Mouse (Mus musculus) liver, embryonic 14.5 days (tissue): ENCODE results near the gene Csf2rb. TPM values are rescaled to one million over a fixed set of nuclear protein-coding genes. Genes with fewer than 3 reads are reported as not detected.
"Not testable (repeated sequence)": the region's sequence is repeated elsewhere in the genome, so short reads cannot be mapped to it uniquely, and the experiment has no call there.

ENCODE experiments used
- ATAC-seq: fragments of 200-750 bp; cut with Nextera tagmentation; 2 replicates; pipeline ENCODE4 v1.8.0; 2017; ENCODE audit warnings: moderate number of reproducible peaks, mild to moderate bottlenecking, moderate library complexity; ENCODE audit not compliant: insufficient read depth
- DNase-seq, 3 experiments: peaks; one replicate each; pipeline ENCODE4 v3.0.0-alpha.2; 2012 to 2013; ENCODE audit warnings: low read depth in 3 of 3, low spot score in 3 of 3
- H3K27ac ChIP-seq: fragments of 300-500 bp; sonication (generic); 2 replicates; pipeline ENCODE4 v1.5.1; 2014; ENCODE audit warnings: moderate library complexity, mild to moderate bottlenecking, control low read depth, inconsistent platforms
- H3K27me3 ChIP-seq: fragments of 300-500 bp; sonication (generic); 2 replicates; pipeline ENCODE4 v1.6.1; 2014; ENCODE audit warnings: mild to moderate bottlenecking, low read length, moderate library complexity; ENCODE audit not compliant: control insufficient read depth, insufficient read depth
- H3K36me3 ChIP-seq: fragments of 300-500 bp; sonication (generic); replicated peaks from 2 replicates; pipeline ENCODE4 v1.6.1; 2014; ENCODE audit warnings: low read depth; ENCODE audit not compliant: control insufficient read depth, insufficient read depth
- H3K4me1 ChIP-seq, 2 experiments: fragments of 200-500 bp in 1 of 2; fragments of 300-500 bp in 1 of 2; sonication (generic) in 1 of 2; replicated peaks; 2 replicates each; pipeline ENCODE4 v1.6.1; 2012 to 2014; ENCODE audit warnings: antibody characterized with exemption in 1 of 2, inconsistent platforms in 1 of 2, low read length in 1 of 2; ENCODE audit not compliant: control insufficient read depth in 2 of 2, insufficient read depth in 2 of 2
- H3K4me2 ChIP-seq: fragments of 300-500 bp; sonication (generic); 2 replicates; pipeline ENCODE4 v1.6.1; 2014; ENCODE audit warnings: low read depth, mild to moderate bottlenecking, control low read depth, moderate library complexity
- H3K4me3 ChIP-seq, 2 experiments: fragments of 200-500 bp in 1 of 2; fragments of 300-500 bp in 1 of 2; sonication (generic) in 1 of 2; 2 replicates each; pipeline ENCODE4 v1.5.1; 2012 to 2014; ENCODE audit warnings: low read depth in 2 of 2, low read length in 2 of 2, mild to moderate bottlenecking in 2 of 2, control low read depth in 1 of 2, inconsistent platforms in 1 of 2, moderate library complexity in 1 of 2; ENCODE audit not compliant: insufficient read depth in 1 of 2
- H3K9ac ChIP-seq: fragments of 300-500 bp; sonication (generic); replicated peaks from 2 replicates; pipeline ENCODE4 v1.6.1; 2014; ENCODE audit warnings: mild to moderate bottlenecking, control low read depth, moderate library complexity
- H3K9me3 ChIP-seq: fragments of 300-500 bp; sonication (generic); 2 replicates; pipeline ENCODE4 v1.6.1; 2016; ENCODE audit warnings: low read length, mixed read lengths; ENCODE audit not compliant: control insufficient read depth
- CTCF ChIP-seq: IDR thresholded peaks from 2 replicates; pipeline ENCODE4 v1.5.1; 2016; ENCODE audit warnings: antibody characterized with exemption, low read depth, control low read depth
- EP300 ChIP-seq: IDR thresholded peaks from 2 replicates; pipeline ENCODE4 v1.6.1; 2016; ENCODE audit warnings: antibody characterized with exemption, low read depth
- WGBS: fragments of 180-500 bp; shearing (Covaris S2); extraction: QIAGEN DNeasy Blood & Tissue Kit; methylation state at CpG from one replicate; pipeline ENCODE4 v1.1.7; 2014; ENCODE audit not compliant: insufficient replicate concordance; 5-methylcytosine and 5-hydroxymethylcytosine counted together
- polyA plus RNA-seq, 2 experiments: library from polyadenylated mRNA; depleted of rRNA in 1 of 2; stranded (reverse) in 1 of 2; unstranded in 1 of 2; fragments of >200 nt; fragmentation: Nextera tagmentation in 1 of 2; extraction: Ambion mirVana in 1 of 2; gene quantifications; 2 replicates each; pipeline versions ENCODE4 v1.2.1 to v1.2.3; 2012 to 2014

Csf2rb gene
- polyA plus RNA-seq, 2 experiments = 4.5 to 5.9 TPM

DNA sequence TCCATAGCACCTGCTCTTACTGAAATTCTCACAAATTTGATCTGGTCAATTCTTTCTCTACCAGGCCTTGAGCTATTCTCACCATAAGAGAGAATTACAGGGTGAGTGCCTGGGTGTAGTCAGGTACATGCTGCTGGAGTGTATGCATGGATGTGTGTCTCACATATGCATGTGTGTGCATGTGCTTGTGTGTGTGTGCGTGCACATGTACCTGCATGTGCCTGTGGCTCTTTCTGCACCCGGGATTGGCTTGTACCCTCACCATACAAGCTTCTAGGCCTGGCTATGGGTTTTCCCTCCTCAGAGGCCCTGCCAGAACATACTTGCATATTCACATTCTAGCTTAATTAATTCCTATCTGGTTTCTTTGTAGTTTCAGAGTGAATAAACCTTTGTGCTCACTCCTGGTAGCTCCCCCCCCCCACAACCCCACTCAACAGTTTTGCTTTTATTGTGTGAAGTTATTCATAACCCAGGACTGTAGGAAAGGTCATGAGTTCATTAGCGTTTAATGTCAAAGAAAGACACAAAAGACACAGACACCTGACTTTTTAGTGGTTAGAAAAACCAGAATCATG, 3.1 kb downstream of the Csf2rb start:
- Histone ChIP-seq H3K27me3 (no peaks in the 10 kb centered on the region), H3K4me2 (no peak overlapping the region), H3K9ac (no peak overlapping the region), H3K4me3 (no peak overlapping the region), H3K36me3 (no peaks in the 10 kb centered on the region), H3K9me3 (no peaks in the 10 kb centered on the region), H3K27ac (no peak overlapping the region), H3K4me1 (no peaks in the 10 kb centered on the region)
- 61% methylated on average over 3 of the region's 3 CpGs for WGBS
- no peak for TF ChIP-seq EP300
- TF ChIP-seq CTCF = no peak
- DNase-seq (no peak), ATAC-seq (no peak)

GRCm38 (mm10) chr15:78329972-78330371, 4.4 kb downstream of the Csf2rb start:
- 26% methylated on average over 6 of the region's 6 CpGs for WGBS
- H3K27me3 ChIP-seq, H3K4me2 ChIP-seq, H3K4me3 ChIP-seq, DNase-seq, H3K9me3 ChIP-seq, H3K36me3 ChIP-seq, H3K9ac ChIP-seq, H3K27ac ChIP-seq, H3K4me1 ChIP-seq, ATAC-seq: not testable (repeated sequence)

DNA sequence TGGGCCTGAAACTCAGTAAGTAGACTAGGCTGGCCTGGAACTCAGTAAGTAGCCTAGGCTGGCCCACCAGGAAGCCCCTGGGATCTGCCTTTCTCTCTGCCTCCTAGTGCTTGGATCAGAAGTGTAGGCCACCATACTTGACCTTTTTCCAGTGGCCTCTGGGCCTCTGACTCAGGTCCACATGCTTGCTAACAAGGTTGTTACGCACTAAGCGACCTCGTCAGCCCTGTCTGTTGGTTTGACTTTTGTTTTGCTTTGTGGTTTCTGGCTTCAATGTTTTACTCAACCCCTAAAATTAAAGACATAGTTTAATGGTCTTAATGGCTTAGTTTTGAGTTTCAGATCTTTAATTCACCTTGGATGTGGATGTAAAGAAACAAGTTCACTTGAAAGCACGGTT, 5.2 kb downstream of the Csf2rb start:
- H3K4me2 ChIP-seq = no peak overlapping the region
- H3K27ac ChIP-seq = no peak overlapping the region
- no peak overlapping the region for H3K4me3 ChIP-seq
- ATAC-seq (no peak), DNase-seq (no peak)
- TF ChIP-seq CTCF (no peak), EP300 (no peak)
- WGBS = 71% methylated on average over 4 of the region's 4 CpGs
- no peaks in the 10 kb centered on the region for H3K27me3 ChIP-seq
- H3K9me3 ChIP-seq = no peaks in the 10 kb centered on the region
- no peaks in the 10 kb centered on the region for H3K4me1 ChIP-seq
- no peaks in the 10 kb centered on the region for H3K36me3 ChIP-seq
- H3K9ac ChIP-seq = no peak overlapping the region

- H3K27ac ChIP-seq = no peak overlapping the region
- H3K36me3 ChIP-seq = no peaks in the 10 kb centered on the region
- TF ChIP-seq EP300 (no peak), CTCF (no peak)
- H3K4me2 ChIP-seq = no peak overlapping the region
- no peak for DNase-seq
- 40% methylated on average over 5 of the region's 5 CpGs for WGBS
- H3K9me3 ChIP-seq = no peaks in the 10 kb centered on the region
- no peaks in the 10 kb centered on the region for H3K4me1 ChIP-seq
- no peak overlapping the region for H3K4me3 ChIP-seq
- H3K27me3 ChIP-seq = no peaks in the 10 kb centered on the region
- H3K9ac ChIP-seq = no peak overlapping the region
- ATAC-seq = no peak
Observed at GRCm38 (mm10) chr15:78331523-78332340, 6.2 kb downstream of the Csf2rb start.

- H3K27me3 ChIP-seq = no peaks in the 10 kb centered on the region
- H3K36me3 ChIP-seq = no peaks in the 10 kb centered on the region
- TF ChIP-seq CTCF (no peak), EP300 (no peak)
- H3K9me3 ChIP-seq = no peaks in the 10 kb centered on the region
- no peak overlapping the region for H3K4me2 ChIP-seq
- DNase-seq (no peak), ATAC-seq (no peak)
- H3K27ac ChIP-seq = no peak overlapping the region
- WGBS = 54% methylated on average over 6 of the region's 6 CpGs
- H3K4me3 ChIP-seq = no peak overlapping the region
- H3K9ac ChIP-seq = no peak overlapping the region
- H3K4me1 ChIP-seq = no peaks in the 10 kb centered on the region
Observed at GRCm38 (mm10) chr15:78332981-78333380, 7.4 kb downstream of the Csf2rb start.
